Mouse (Mus musculus) heart, adult 2 months (tissue): ENCODE measurements around the gene Snapc4. TPM values are rescaled to one million over a fixed set of nuclear protein-coding genes. Genes with fewer than 3 reads are reported as not detected.

Experiments
- DNase-seq, 2 experiments: peaks; one replicate each; pipeline ENCODE4 v3.0.0; 2021
- H3K27ac ChIP-seq: fragments of 200-600 bp; 2 replicates; pipeline ENCODE4 v1.8.1; 2022
- H3K27me3 ChIP-seq: fragments of 200-500 bp; 2 replicates; pipeline ENCODE4 v1.6.1; 2012; ENCODE audit warnings: mild to moderate bottlenecking, low read length, inconsistent platforms, mixed read lengths; ENCODE audit not compliant: control insufficient read depth, insufficient read depth
- H3K36me3 ChIP-seq: fragments of 200-500 bp; 2 replicates; pipeline ENCODE4 v1.6.1; 2012; ENCODE audit warnings: low read length, inconsistent platforms; ENCODE audit not compliant: control insufficient read depth, insufficient read depth
- H3K4me1 ChIP-seq: fragments of 200-500 bp; 2 replicates; pipeline ENCODE4 v1.6.1; 2011; ENCODE audit warnings: low read length; ENCODE audit not compliant: control insufficient read depth, insufficient read depth
- H3K4me3 ChIP-seq: fragments of 200-600 bp; 2 replicates; pipeline ENCODE4 v1.8.1; 2022
- H3K79me2 ChIP-seq: fragments of 200-500 bp; replicated peaks from 2 replicates; pipeline ENCODE4 v1.6.1; 2012; ENCODE audit warnings: mild to moderate bottlenecking, inconsistent platforms, low read length, moderate library complexity, mixed read lengths; ENCODE audit not compliant: control insufficient read depth, insufficient read depth
- H3K9ac ChIP-seq: fragments of 200-500 bp; 2 replicates; pipeline ENCODE4 v1.6.1; 2012; ENCODE audit warnings: low read depth, mild to moderate bottlenecking, control low read depth, inconsistent platforms, low read length, mixed read lengths
- CTCF ChIP-seq: fragments of 200-600 bp; IDR thresholded peaks from 2 replicates; pipeline ENCODE4 v1.8.1; 2022; ENCODE audit warnings: antibody characterized with exemption, mild to moderate bottlenecking, moderate library complexity
- EP300 ChIP-seq: fragments of 200-500 bp; IDR thresholded peaks from 2 replicates; pipeline ENCODE4 v1.6.1; 2011; ENCODE audit warnings: low read depth, low read length, control low read depth; ENCODE audit not compliant: insufficient read depth
- POLR2A ChIP-seq: fragments of 200-500 bp; IDR thresholded peaks from 2 replicates; pipeline ENCODE4 v1.6.1; 2011; ENCODE audit warnings: mild to moderate bottlenecking, low read depth, low read length, control low read depth; ENCODE audit not compliant: insufficient read depth
- WGBS: fragments of 180-500 bp; shearing (Covaris S2); methylation state at CpG from one replicate; pipeline ENCODE4 v1.1.7; 2018; 5-methylcytosine and 5-hydroxymethylcytosine counted together
- intact Hi-C: fragments of 180-260 bp; cut with DNase I; formaldehyde crosslinking; loops from one replicate; pipeline ENCODE4 v1.15.1; 2025
- long read RNA-seq: library from polyadenylated mRNA; stranded (forward); transcript quantifications from one replicate; pipeline ENCODE4 v2.0.0, GENCODE M21; 2021
- polyA plus RNA-seq: library from polyadenylated mRNA; depleted of rRNA; stranded (reverse); fragments of >200 nt; gene quantifications from 2 replicates; pipeline ENCODE4 v1.2.3, GENCODE M21; 2012; rRNA removed
- total RNA-seq, 2 experiments: library from RNA; stranded (reverse); gene quantifications; 2 replicates each; pipeline ENCODE4 v1.2.3; 2021

Snapc4 gene
- total RNA-seq, result 1 to 10 TPM; 7.2 to 9.5 TPM
- polyA plus RNA-seq, result 20.4 and 24.3 TPM in 2 replicates
- long read RNA-seq, partial matches to known transcripts, result 2 of 3 reads
- long read RNA-seq, other reads (novel, unspliced or antisense), result 0 of 3 reads

DNA sequence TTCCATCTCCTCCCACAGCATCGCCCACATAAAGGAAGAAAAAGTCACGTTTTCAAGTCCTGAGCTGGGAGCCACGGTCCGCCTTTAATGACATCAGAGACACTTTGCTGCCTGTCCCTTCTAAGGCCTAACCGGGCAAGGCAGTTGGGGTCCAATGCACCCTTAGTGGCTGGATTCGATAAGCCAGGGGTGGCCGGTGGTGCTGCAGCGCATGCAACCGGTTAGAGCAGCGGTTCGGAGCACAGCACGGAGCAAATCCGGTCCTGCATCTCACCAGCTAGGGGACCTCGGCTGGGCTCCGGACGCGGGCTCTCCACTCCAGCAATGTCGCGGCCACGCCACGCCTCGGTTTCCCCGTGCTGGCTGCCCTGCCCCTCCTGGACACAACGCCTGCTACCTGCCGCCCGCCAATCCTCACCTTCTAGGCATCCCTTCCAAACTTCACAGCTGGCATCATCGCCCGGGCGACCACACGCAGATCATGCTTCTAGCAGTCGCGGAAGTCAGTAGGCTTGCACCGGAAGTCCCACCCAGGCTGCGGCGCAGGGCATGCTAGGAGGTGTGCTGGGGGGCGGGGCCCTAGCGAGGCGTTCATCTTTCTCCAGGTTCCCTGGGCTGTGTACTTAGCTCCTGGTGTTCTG lies at the start of gene Snapc4:
TSS of gene Snapc4 (minus strand) at position 523 of the 641 bp plus-strand sequence.
- intact Hi-C loops, result loop anchor here (10.0 kb wide), 1 partner anchor 145 kb away; the partner anchor contains the start of gene Qsox2

DNA sequence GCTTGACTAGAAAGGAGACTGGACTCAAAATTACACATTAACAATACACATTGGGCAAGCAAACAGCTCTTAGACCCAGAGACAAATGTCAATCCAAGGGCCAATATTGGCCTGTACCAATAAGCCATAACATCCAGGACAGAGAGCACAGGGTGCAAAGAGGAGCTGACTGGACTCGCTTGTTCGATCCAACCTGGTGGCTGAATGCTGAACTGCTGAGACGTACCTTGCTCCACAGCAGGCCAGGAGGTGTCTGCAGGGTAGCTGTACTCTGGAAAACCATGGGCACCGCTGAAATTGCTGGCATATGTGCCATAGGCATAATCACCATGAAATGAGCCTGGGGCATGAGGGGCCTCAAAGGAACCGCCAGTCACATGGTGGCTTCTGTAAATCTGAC lies 49.4 kb upstream of the Snapc4 start:
- intact Hi-C loops, result no loop called here
- no peaks in the 10 kb centered on the region for H3K27me3 ChIP-seq
- H3K4me3 ChIP-seq, result no peak overlapping the region
- TF ChIP-seq CTCF, result no peak
- no peaks in the 10 kb centered on the region; the same call in 1 of the 2 replicates for H3K79me2 ChIP-seq
- no peaks in the 10 kb centered on the region for H3K36me3 ChIP-seq
- no peaks in the 10 kb centered on the region for H3K4me1 ChIP-seq
- H3K9ac ChIP-seq, result no peak overlapping the region
- H3K27ac ChIP-seq, result no peak overlapping the region
- no peak for DNase-seq
- 91% methylated on average over 5 of the region's 5 CpGs for WGBS

More for the DNA sequence above, at the start of gene Snapc4:
- H3K4me1 ChIP-seq, result peaks cover 3% of the 10 kb centered on the region
- 0 out of 2 replicates have a peak, but pooled peaks cover 3% of the 10 kb centered on the region for H3K79me2 ChIP-seq
- H3K36me3 ChIP-seq, result no peaks in the 10 kb centered on the region
- TF ChIP-seq EP300, result no peak
- no peak for TF ChIP-seq CTCF
- peak; percentile 58; the same call in 1 of the 2 replicates for TF ChIP-seq POLR2A
- H3K9ac ChIP-seq, result peak within 1 kb of the TSS; percentile 86
- under 1% methylated on average over 38 of the region's 38 CpGs for WGBS
- H3K27me3 ChIP-seq, result no peaks in the 10 kb centered on the region
- H3K4me3 ChIP-seq, result peak within 1 kb of the TSS; percentile 83
- DNase-seq, result peak; percentile 86 to 87
- H3K27ac ChIP-seq, result peak within 1 kb of the TSS; percentile 4

GRCm38 (mm10) chr2:26424541-26424940 lies 44.1 kb upstream of the Snapc4 start:
- H3K27ac ChIP-seq, result no peak overlapping the region
- intact Hi-C loops, result no loop called here
- H3K4me3 ChIP-seq, result no peak overlapping the region
- no peaks in the 10 kb centered on the region for H3K4me1 ChIP-seq
- H3K27me3 ChIP-seq, result no peaks in the 10 kb centered on the region
- no peaks in the 10 kb centered on the region for H3K36me3 ChIP-seq
- TF ChIP-seq CTCF (no peak), EP300 (no peak), POLR2A (no peak)
- 96% methylated on average over 2 of the region's 2 CpGs for WGBS
- H3K79me2 ChIP-seq, result no peaks in the 10 kb centered on the region
- DNase-seq, result no peak
- H3K9ac ChIP-seq, result no peak overlapping the region

DNA sequence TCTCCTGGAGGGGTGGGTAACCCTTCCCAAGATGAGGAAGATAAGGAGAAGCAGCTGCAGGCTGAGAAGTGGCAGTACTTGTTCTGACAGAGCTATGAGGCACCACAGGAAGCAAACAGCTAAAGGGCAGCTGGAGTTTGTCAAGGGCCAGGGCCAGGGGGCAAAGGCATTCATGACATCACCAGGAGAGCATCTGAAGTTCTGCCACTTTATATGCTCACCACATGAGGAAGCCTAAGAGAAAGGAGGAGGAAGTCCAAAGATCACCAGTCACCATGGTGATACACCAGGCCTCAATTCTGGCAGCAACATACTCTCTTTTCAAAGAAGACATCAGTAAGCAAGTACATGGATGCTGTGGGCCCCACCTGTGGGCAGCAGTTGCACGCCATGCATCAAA lies 42.6 kb upstream of the Snapc4 start:
- H3K4me1 ChIP-seq, result no peaks in the 10 kb centered on the region
- H3K27me3 ChIP-seq, result no peaks in the 10 kb centered on the region
- no peak for TF ChIP-seq EP300
- TF ChIP-seq POLR2A, result no peak
- TF ChIP-seq CTCF, result no peak
- H3K4me3 ChIP-seq, result no peak overlapping the region
- no peak overlapping the region for H3K27ac ChIP-seq
- no peaks in the 10 kb centered on the region for H3K79me2 ChIP-seq
- H3K9ac ChIP-seq, result no peak overlapping the region
- 91% methylated on average over 1 of the region's 1 CpGs for WGBS
- intact Hi-C loops, result no loop called here
- no peak for DNase-seq
- H3K36me3 ChIP-seq, result no peaks in the 10 kb centered on the region

- Histone ChIP-seq H3K4me3 (no peak overlapping the region), H3K36me3 (no peaks in the 10 kb centered on the region), H3K4me1 (no peaks in the 10 kb centered on the region), H3K9ac (no peak overlapping the region), H3K79me2 (no peaks in the 10 kb centered on the region), H3K27ac (no peak overlapping the region), H3K27me3 (no peaks in the 10 kb centered on the region)
- TF ChIP-seq CTCF, result no peak
- TF ChIP-seq POLR2A, result no peak
- no peak for TF ChIP-seq EP300
- intact Hi-C loops, result no loop called here
- no peak for DNase-seq
- 97% methylated on average over 2 of the region's 2 CpGs for WGBS
Measured at GRCm38 (mm10) chr2:26421969-26422368, 41.5 kb upstream of the Snapc4 start.

- Histone ChIP-seq H3K4me1 (no peaks in the 10 kb centered on the region), H3K79me2 (no peaks in the 10 kb centered on the region), H3K27ac (no peak overlapping the region), H3K36me3 (no peaks in the 10 kb centered on the region; the same call in 1 of the 2 replicates), H3K9ac (no peak overlapping the region), H3K27me3 (no peaks in the 10 kb centered on the region), H3K4me3 (no peak overlapping the region)
- WGBS, result 74% methylated on average over 1 of the region's 1 CpGs
- TF ChIP-seq CTCF, result no peak
- TF ChIP-seq POLR2A, result no peak
- TF ChIP-seq EP300, result no peak
- no peak for DNase-seq
- intact Hi-C loops, result no loop called here
Measured at GRCm38 (mm10) chr2:26418120-26418519, 37.7 kb upstream of the Snapc4 start.
